Mouse (Mus musculus) CH12.LX (cell line): ENCODE results near the gene Dhx37. TPM values are rescaled to one million over a fixed set of nuclear protein-coding genes. Genes with fewer than 3 reads are reported as not detected.

Experiments used
- DNase-seq: peaks from one replicate; pipeline ENCODE4 v3.0.0-alpha.2; 2013; ENCODE audit errors: extremely low read depth
- H3K27ac ChIP-seq: 2 replicates; pipeline ENCODE4 v1.5.1; 2012; ENCODE audit warnings: low read depth, mild to moderate bottlenecking, control low read depth, moderate library complexity; ENCODE audit not compliant: insufficient read depth
- H3K27me3 ChIP-seq: replicated peaks from 2 replicates; pipeline ENCODE3; 2012; ENCODE audit warnings: inconsistent platforms
- H3K36me3 ChIP-seq, 2 experiments: replicated peaks in 1 of 2; 2 replicates each; pipeline versions ENCODE3 to v1.6.1; 2012; ENCODE audit warnings: inconsistent platforms in 1 of 2, low read length in 1 of 2, mild to moderate bottlenecking in 1 of 2, mixed read lengths in 1 of 2, moderate library complexity in 1 of 2; ENCODE audit not compliant: control insufficient read depth in 1 of 2, insufficient read depth in 1 of 2
- H3K4me1 ChIP-seq, 2 experiments: 2 replicates each; pipeline ENCODE4 v1.6.1; 2012; ENCODE audit warnings: inconsistent platforms in 1 of 2, moderate library complexity in 1 of 2; ENCODE audit not compliant: insufficient read depth in 2 of 2, control insufficient read depth in 1 of 2
- H3K4me2 ChIP-seq: 2 replicates; pipeline ENCODE4 v1.6.1; 2012; ENCODE audit warnings: low read depth, mild to moderate bottlenecking, control low read depth; ENCODE audit not compliant: poor library complexity, insufficient read depth, severe bottlenecking
- H3K4me3 ChIP-seq, 3 experiments: fragments of 150-350 bp in 1 of 3; sonication (generic) in 1 of 3; replicated peaks in 1 of 3; 2 replicates each; pipeline versions ENCODE3 to v1.5.1; 2011 to 2012; ENCODE audit warnings: low read depth in 2 of 3, low read length in 2 of 3, mild to moderate bottlenecking in 2 of 3, moderate library complexity in 2 of 3, control low read depth in 1 of 3, improper control_type of control experiment in 1 of 3, inconsistent platforms in 1 of 3, mixed read lengths in 1 of 3; ENCODE audit not compliant: poor library complexity in 1 of 3
- H3K79me2 ChIP-seq: replicated peaks from 2 replicates; pipeline ENCODE4 v1.6.1; 2012; ENCODE audit warnings: mild to moderate bottlenecking, moderate library complexity; ENCODE audit not compliant: control insufficient read depth, poor library complexity, insufficient read depth, severe bottlenecking; ENCODE audit errors: extremely low read depth
- H3K9ac ChIP-seq: 2 replicates; pipeline ENCODE4 v1.6.1; 2012; ENCODE audit warnings: low read depth, mild to moderate bottlenecking, control low read depth, moderate library complexity; ENCODE audit not compliant: insufficient read depth
- H3K9me3 ChIP-seq: replicated peaks from 2 replicates; pipeline ENCODE3; 2012; ENCODE audit warnings: low read length, inconsistent platforms, mixed read lengths
- BHLHE40 ChIP-seq: IDR thresholded peaks from 2 replicates; pipeline ENCODE4 v1.6.1; 2011; ENCODE audit warnings: mild to moderate bottlenecking, low read depth, low read length, improper control_type of control experiment
- CTCF ChIP-seq, 2 experiments: IDR thresholded peaks in 1 of 2; conservative IDR thresholded peaks in 1 of 2; 2 replicates each; pipeline ENCODE4 v1.5.1; 2011 to 2012; ENCODE audit warnings: low read depth in 2 of 2, low read length in 2 of 2, improper control_type of control experiment in 1 of 2, inconsistent platforms in 1 of 2, mild to moderate bottlenecking in 1 of 2, moderate library complexity in 1 of 2
- E2F4 ChIP-seq: IDR thresholded peaks from 2 replicates; pipeline ENCODE4 v1.6.1; 2011; ENCODE audit warnings: low read depth, low read length, improper control_type of control experiment; ENCODE audit not compliant: insufficient replicate concordance
- ELF1 ChIP-seq: IDR thresholded peaks from 2 replicates; pipeline ENCODE4 v1.6.1; 2014; ENCODE audit warnings: low read depth, mild to moderate bottlenecking, inconsistent platforms, low read length, improper control_type of control experiment
- EP300 ChIP-seq: IDR thresholded peaks from 2 replicates; pipeline ENCODE4 v1.6.1; 2011; ENCODE audit warnings: low read length, improper control_type of control experiment
- ETS1 ChIP-seq: conservative IDR thresholded peaks from 2 replicates; pipeline ENCODE4 v1.6.1; 2012; ENCODE audit warnings: low read depth, mild to moderate bottlenecking, inconsistent platforms, low read length, improper control_type of control experiment, moderate library complexity
- GABPA ChIP-seq: IDR thresholded peaks from 2 replicates; pipeline ENCODE4 v1.6.1; 2012; ENCODE audit warnings: low read depth, low read length, improper control_type of control experiment, inconsistent platforms; ENCODE audit not compliant: insufficient replicate concordance
- IRF4 ChIP-seq: IDR thresholded peaks from 2 replicates; pipeline ENCODE4 v1.6.1; 2014; ENCODE audit warnings: low read depth, mild to moderate bottlenecking, inconsistent platforms, low read length, improper control_type of control experiment
- KAT2A ChIP-seq: IDR thresholded peaks from 2 replicates; pipeline ENCODE4 v1.6.1; 2012; ENCODE audit warnings: low read length, improper control_type of control experiment, inconsistent platforms; ENCODE audit not compliant: insufficient replicate concordance
- MEF2A ChIP-seq: IDR thresholded peaks from 2 replicates; pipeline ENCODE4 v1.6.1; 2014; ENCODE audit warnings: low read depth, mild to moderate bottlenecking, inconsistent platforms, low read length, improper control_type of control experiment, borderline replicate concordance
- MYC ChIP-seq: IDR thresholded peaks from 2 replicates; pipeline ENCODE4 v1.6.1; 2011; ENCODE audit warnings: low read depth, mild to moderate bottlenecking, improper control_type of control experiment, low read length
- RAD21 ChIP-seq: IDR thresholded peaks from 2 replicates; pipeline ENCODE4 v1.6.1; 2011; ENCODE audit warnings: low read depth, mild to moderate bottlenecking, low read length, improper control_type of control experiment, moderate library complexity
- RCOR1 ChIP-seq: conservative IDR thresholded peaks from 2 replicates; pipeline ENCODE4 v1.6.1; 2012; ENCODE audit warnings: low read depth, mild to moderate bottlenecking, inconsistent platforms, low read length, improper control_type of control experiment
- TBP ChIP-seq: conservative IDR thresholded peaks from 2 replicates; pipeline ENCODE4 v1.6.1; 2011; ENCODE audit warnings: low read depth, low read length, improper control_type of control experiment
- TCF12 ChIP-seq: IDR thresholded peaks from 2 replicates; pipeline ENCODE4 v1.6.1; 2014; ENCODE audit warnings: low read depth, mild to moderate bottlenecking, inconsistent platforms, low read length, improper control_type of control experiment
- UBTF ChIP-seq: IDR thresholded peaks from 2 replicates; pipeline ENCODE4 v1.6.1; 2012; ENCODE audit warnings: low read depth, mild to moderate bottlenecking, inconsistent platforms, low read length, improper control_type of control experiment, moderate library complexity
- ZC3H11A ChIP-seq: IDR thresholded peaks from 2 replicates; pipeline ENCODE4 v1.6.1; 2012; ENCODE audit warnings: low read depth, mild to moderate bottlenecking, inconsistent platforms, low read length, improper control_type of control experiment
- ZMIZ1 ChIP-seq: IDR thresholded peaks from 2 replicates; pipeline ENCODE4 v1.6.1; 2012; ENCODE audit warnings: low read depth, mild to moderate bottlenecking, inconsistent platforms, low read length, improper control_type of control experiment
- dilution Hi-C: fragments of 300-500 bp; cut with MboI; formaldehyde crosslinking; loops from 2 replicates; pipeline ENCODE4 v1.14.3; 2020; ENCODE audit warnings: low sequenced_read_pairs; ENCODE audit not compliant: extremely low pct_unique_long_range_greater_than_20kb, extremely low pct_ligation_motif_present
- in situ Hi-C: fragments of 300-500 bp; cut with MboI; formaldehyde crosslinking; loops from 3 replicates; pipeline ENCODE4 v1.14.3; 2019; ENCODE audit warnings: low sequenced_read_pairs, low pct_ligation_motif_present, low pct_unique_long_range_greater_than_20kb, mixed read lengths
- polyA plus RNA-seq: library from polyadenylated mRNA; unstranded; fragments of >175 nt; gene quantifications from 2 replicates; pipeline ENCODE4 v1.2.1, GENCODE M21; 2012; ENCODE audit warnings: low read depth; ENCODE audit not compliant: insufficient read length
- total RNA-seq, 2 experiments: library from RNA; depleted of rRNA; stranded (reverse); fragments of 300-350 nt in 1 of 2; fragments of >200 nt in 1 of 2; gene quantifications; 2 replicates each; pipeline ENCODE4 v1.2.3; 2012 to 2014

Dhx37 gene
- total and polyA plus RNA-seq, 3 experiments, result 21.0 to 36.9 (median 26.0) TPM

GRCm38 (mm10) chr5:125425698-125426276 lies 8.1 kb downstream of the Dhx37 start:
- H3K79me2 ChIP-seq, result no peaks in the 10 kb centered on the region
- peaks cover 41% of the 10 kb centered on the region for H3K9me3 ChIP-seq
- DNase-seq, result no peak
- in situ Hi-C loops, result no loop called here
- peaks cover 95 to 100% of the 10 kb centered on the region in 2 experiments for H3K36me3 ChIP-seq
- no peak overlapping the region for H3K4me2 ChIP-seq
- dilution Hi-C loops, result no loop called here
- 0 out of 2 replicates have a peak overlapping the region, but pooled peaks have one; percentile 0 for H3K27ac ChIP-seq
- H3K4me1 ChIP-seq, result peaks cover 0 to 10% of the 10 kb centered on the region in 2 experiments; a peak in 1 of 4 replicates
- TF ChIP-seq TBP, result peak; percentile 84
- TF ChIP-seq BHLHE40, result peak; percentile 40
- 0 out of 2 replicates have a peak, but pooled peaks have one; percentile 37 for TF ChIP-seq UBTF
- TF ChIP-seq ZMIZ1, result no peak
- no peaks in the 10 kb centered on the region for H3K27me3 ChIP-seq
- no peak overlapping the region for H3K9ac ChIP-seq
- H3K4me3 ChIP-seq, result no peak overlapping the region

- H3K79me2 ChIP-seq, result no peaks in the 10 kb centered on the region
- H3K36me3 ChIP-seq, result peaks cover 94 to 99% of the 10 kb centered on the region in 2 experiments
- TF ChIP-seq ZC3H11A (no peak), TCF12 (no peak), UBTF (0 out of 2 replicates have a peak, but pooled peaks have one; percentile 40), RAD21 (no peak), EP300 (no peak), MEF2A (no peak), E2F4 (no peak), KAT2A (no peak)
- TF ChIP-seq, all 38 proteins: peak for 1
- in situ Hi-C loops (no loop called here), dilution Hi-C loops (no loop called here)
- H3K27me3 ChIP-seq, result no peaks in the 10 kb centered on the region
- no peak overlapping the region for H3K9ac ChIP-seq
- H3K27ac ChIP-seq, result no peak overlapping the region
- H3K4me2 ChIP-seq, result no peak overlapping the region
- no peak for DNase-seq
- no peaks in the 10 kb centered on the region for H3K4me1 ChIP-seq
- H3K9me3 ChIP-seq, result peaks cover 71% of the 10 kb centered on the region
- H3K4me3 ChIP-seq, result no peak overlapping the region
Observed at GRCm38 (mm10) chr5:125419124-125419523, 14.8 kb downstream of the Dhx37 start.

GRCm38 (mm10) chr5:125418636-125419035 lies 15.3 kb downstream of the Dhx37 start:
- TF ChIP-seq ETS1 (no peak), ZMIZ1 (no peak), MYC (no peak), UBTF (no peak), GABPA (no peak), ELF1 (no peak), CTCF (conservative IDR thresholded peaks at IDR 0.05 in 1 of 2, IDR thresholded peaks at IDR 0.05 in 1 of 2; ENCODE audit: low read depth in 2 of 2, low read length in 2 of 2) (no peak), RAD21 (no peak), ZC3H11A (no peak), IRF4 (no peak), E2F4 (no peak), RCOR1 (no peak)
- dilution Hi-C loops, result no loop called here

More at GRCm38 (mm10) chr5:125418636-125419035, 15.3 kb downstream of the Dhx37 start:
- Histone ChIP-seq H3K27ac (no peak overlapping the region), H3K4me2 (no peak overlapping the region), H3K27me3 (no peaks in the 10 kb centered on the region), H3K4me3 (no peak overlapping the region), H3K9me3 (peaks cover 71% of the 10 kb centered on the region), H3K9ac (no peak overlapping the region), H3K36me3 (peaks cover 96 to 99% of the 10 kb centered on the region in 2 experiments), H3K79me2 (no peaks in the 10 kb centered on the region), H3K4me1 (no peaks in the 10 kb centered on the region)
- in situ Hi-C loops, result no loop called here
- DNase-seq, result no peak
